Mouse (Mus musculus): ENCODE results near the gene Pald1.

DNA sequence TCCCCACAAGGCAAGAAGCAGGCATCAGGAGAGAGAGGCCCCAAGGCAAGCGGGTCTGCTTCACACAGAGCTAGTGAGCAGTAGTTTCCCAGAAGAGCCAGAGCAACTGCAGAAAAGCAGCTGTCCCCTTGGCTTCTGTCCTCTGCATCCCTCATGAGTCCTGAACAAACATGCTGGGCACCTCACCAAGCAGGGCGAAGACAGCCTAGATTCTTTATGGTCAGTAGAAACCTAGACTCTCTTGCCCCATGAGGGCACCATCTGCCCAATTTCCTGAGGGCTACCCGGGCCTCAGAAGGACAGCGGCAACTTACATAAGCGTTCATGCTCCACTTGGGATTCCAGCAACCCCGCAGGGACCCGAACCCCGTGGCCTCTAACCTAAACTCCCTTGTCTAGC is 20.3 kb downstream of the Pald1 start:
- no peak for TF ChIP-seq CTCF (IDR thresholded peaks at IDR 0.05; ENCODE audit: low read depth)
- TF ChIP-seq EP300 (IDR thresholded peaks at IDR 0.05; ENCODE audit: low read depth), result no peak
